20 mouse cellular contexts compared by ENCODE assay signal in genomic region chr5:36719601-36720000, GRCm38 (mm10).
"Had no signal": no experiment of that assay in that cellular context is flagged by ENCODE, and none has a peak within 500 bp of the region (broad histone marks: within the 10 kb centered on the region; RNA-seq: fewer than 3 reads in every experiment).

No protein-coding gene starts in this region.

- H3K27ac ChIP-seq: lung, embryonic 15.5 days; midbrain, embryonic 10.5 days; midbrain, embryonic 13.5 days; neural tube, embryonic 13.5 days; stomach, embryonic 15.5 days had no signal

- H3K9me3 ChIP-seq: lung, embryonic 15.5 days; megakaryocyte, embryonic 14.5 days; midbrain, embryonic 10.5 days; midbrain, embryonic 13.5 days; neural tube, embryonic 13.5 days; stomach, embryonic 15.5 days had no signal

- H3K27me3 ChIP-seq: midbrain, embryonic 13.5 days; neural tube, embryonic 13.5 days; stomach, embryonic 15.5 days had no signal

- DNase-seq: kidney, adult 18-20 months; kidney, adult 9 months; kidney, postnatal 14 days; kidney, postnatal 4 days; layer of hippocampus, adult 9-11 months; lung, adult 18-20 months; lung, postnatal 10 days; lung, postnatal 36 days; retina, postnatal 1 day; right cerebral cortex, postnatal 25 days; spleen, adult 18-20 months; thymus, postnatal 36 days had no signal

- H3K9ac ChIP-seq: lung, embryonic 15.5 days; midbrain, embryonic 13.5 days; neural tube, embryonic 13.5 days; stomach, embryonic 15.5 days had no signal

- H3K4me3 ChIP-seq: lung, embryonic 15.5 days; midbrain, embryonic 10.5 days; midbrain, embryonic 13.5 days; myocyte; neural tube, embryonic 13.5 days; stomach, embryonic 15.5 days had no signal

- ATAC-seq: midbrain, embryonic 13.5 days; midbrain, embryonic 16.5 days had no signal

- H3K4me2 ChIP-seq: lung, embryonic 15.5 days; midbrain, embryonic 13.5 days; neural tube, embryonic 13.5 days; stomach, embryonic 15.5 days had no signal

- H3K36me3 ChIP-seq: lung, embryonic 15.5 days; midbrain, embryonic 10.5 days; midbrain, embryonic 13.5 days; neural tube, embryonic 13.5 days; stomach, embryonic 15.5 days had no signal

- H3K4me1 ChIP-seq: lung, embryonic 15.5 days; midbrain, embryonic 10.5 days; midbrain, embryonic 13.5 days; neural tube, embryonic 13.5 days; stomach, embryonic 15.5 days had no signal
